Mouse (Mus musculus): ENCODE results near the gene Atg4c.

Gene Atg4c

DNA sequence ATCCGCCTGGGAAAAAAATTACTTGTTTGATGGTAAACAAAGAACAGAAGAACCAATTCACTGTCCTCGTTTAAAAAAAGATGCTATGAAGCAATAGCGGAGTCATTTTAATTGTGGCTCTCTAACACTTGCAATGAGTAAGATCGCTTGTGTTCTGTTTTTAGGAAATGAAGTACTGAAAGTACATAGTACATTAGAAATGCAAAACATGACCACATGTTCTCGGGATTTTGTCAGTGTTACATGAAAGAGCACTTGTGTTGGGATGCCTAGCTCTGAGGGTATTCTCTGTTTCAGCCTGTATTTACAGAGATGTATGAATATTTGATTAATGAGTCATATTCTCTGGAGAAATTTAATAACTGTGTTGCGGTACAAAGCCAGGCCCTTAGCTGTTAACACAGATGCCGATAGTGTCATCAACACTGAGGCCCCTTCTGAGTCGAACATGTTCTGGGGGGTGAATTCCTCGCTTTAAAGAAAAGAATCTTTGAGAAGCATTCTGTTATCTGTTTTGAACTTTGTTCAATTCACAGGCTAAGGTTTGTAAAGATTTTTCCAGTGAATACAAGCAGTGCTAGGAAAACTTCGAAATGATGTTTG lies 73.2 kb downstream of the Atg4c start:
- no peak for DNase-seq

GRCm38 (mm10) chr4:99272860-99273259 lies 79.1 kb downstream of the Atg4c start:
- no peak for DNase-seq

DNA sequence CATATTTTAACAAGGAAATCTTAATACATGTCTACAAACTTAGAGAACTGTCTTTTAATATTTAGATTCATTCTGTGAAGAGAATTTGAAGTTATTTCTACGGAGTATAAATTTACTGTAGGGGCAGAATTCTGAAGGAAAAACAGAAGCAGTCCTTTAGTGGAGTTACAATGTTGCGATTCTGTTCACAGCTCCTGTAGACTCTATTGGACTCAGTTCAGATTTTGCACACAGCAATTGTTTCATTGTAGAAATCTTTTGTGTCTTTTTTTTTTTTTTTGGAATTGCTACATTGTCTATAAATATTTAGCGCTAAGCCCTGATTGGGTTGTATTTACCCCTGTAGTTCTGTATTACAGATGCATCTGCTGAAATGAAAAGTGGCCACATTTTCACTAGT lies 79.7 kb downstream of the Atg4c start:
- no peak for DNase-seq

- DNase-seq: no peak
Observed at GRCm38 (mm10) chr4:99273979-99274378, 80.2 kb downstream of the Atg4c start.

DNA sequence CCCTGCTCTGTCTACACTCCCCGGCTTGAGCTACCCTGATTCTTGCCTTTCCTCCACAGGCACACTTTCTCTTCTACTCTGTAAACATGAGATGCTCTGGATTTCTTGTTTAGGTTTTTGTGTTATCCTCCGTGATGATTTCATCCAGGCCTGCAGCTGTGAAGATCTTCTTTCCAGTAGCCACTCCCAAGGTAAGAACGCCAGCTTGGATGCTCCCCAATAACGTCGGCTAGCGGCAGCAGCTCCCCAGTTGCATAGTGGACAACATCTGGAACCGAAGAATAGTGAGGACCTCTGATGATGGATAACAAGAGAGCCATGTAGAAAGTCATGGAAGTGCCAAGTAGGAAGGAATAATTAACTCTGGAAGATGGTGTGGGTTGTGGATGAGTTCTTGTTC lies 85.1 kb downstream of the Atg4c start:
- DNase-seq: no peak

DNA sequence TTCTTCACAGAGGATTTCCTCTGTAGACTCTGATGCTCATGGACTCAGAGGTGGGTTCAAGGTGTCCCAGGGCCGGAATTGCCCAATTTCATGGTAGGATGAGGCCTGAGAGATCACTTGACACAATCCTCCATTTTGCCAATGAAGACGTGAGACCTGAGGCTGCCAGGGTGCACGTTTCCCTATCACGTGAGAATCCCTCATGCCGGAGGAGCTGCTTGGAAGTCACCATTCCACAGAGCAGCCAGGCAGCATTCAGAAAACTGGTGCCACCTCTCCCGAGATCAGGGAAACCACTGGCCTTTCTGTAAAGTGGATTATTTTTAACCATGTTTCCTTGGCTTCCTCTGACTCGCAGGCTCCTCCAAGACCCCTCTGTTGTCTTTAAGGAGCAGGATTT lies 88.0 kb downstream of the Atg4c start:
- DNase-seq: no peak

- DNase-seq: no peak
Observed at GRCm38 (mm10) chr4:99289286-99289685, 95.6 kb downstream of the Atg4c start.

- peak; percentile 36 to 66 for DNase-seq
Observed at GRCm38 (mm10) chr4:99298676-99299075, 104.9 kb downstream of the Atg4c start.

GRCm38 (mm10) chr4:99304793-99305192 lies 111.1 kb downstream of the Atg4c start:
- no peak for DNase-seq

All from lung, postnatal 4 days (tissue).